Mouse (Mus musculus): ENCODE data around the gene Atp10b.

DNA sequence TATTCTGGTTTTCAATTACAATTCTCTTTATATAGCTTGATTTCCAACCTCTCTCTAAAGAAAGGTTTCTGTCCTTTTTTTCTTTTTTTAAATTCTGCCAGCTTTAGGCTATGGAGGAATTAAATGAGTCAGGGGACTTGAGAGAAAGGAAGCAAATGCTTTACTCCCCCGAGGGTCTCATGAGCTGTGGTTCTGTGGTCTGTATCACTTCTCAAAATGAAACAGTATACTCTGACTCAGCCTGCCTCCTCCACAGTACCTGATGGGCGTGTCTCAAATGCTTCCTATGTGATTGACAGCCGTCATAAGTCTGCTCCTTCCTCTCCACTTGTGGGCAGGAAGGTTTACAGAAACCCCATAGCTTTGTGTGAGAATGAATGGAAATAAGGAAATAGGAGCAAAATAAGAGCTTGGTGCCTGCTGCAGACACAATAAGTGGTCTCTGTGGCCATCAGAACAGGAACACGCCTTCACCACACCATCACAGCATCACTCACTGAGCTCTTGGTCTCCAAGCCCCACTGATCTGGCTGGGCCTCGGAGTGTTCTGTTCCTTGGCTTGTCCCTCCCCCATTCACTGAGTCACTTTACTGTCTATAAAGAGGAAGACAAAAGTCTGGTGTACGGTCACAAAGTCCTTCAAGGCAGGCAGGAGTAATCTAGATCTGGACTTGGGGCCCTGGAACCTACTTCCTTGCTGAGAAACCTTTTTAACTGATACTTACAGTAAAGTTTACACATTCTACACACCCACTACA lies 24.9 kb downstream of the Atp10b start:
- no peak for TF ChIP-seq POLR2A (IDR thresholded peaks at IDR 0.05; ENCODE audit: insufficient read depth, low read depth, low read length)
- TF ChIP-seq CTCF (IDR thresholded peaks at IDR 0.05), result no peak
